Mouse (Mus musculus) embryonic stem cell, embryonic (primary cell): Measurements from ENCODE around the gene Pla2g10.

ENCODE experiments used
- CTCF ChIA-PET, 4 experiments: fragments of 300-600 bp in 2 of 4; fragments of 350-600 bp in 2 of 4; sonication (Branson Sonifier 250); formaldehyde crosslinking; loops; one replicate each; lab custom pipeline; 2022; ENCODE audit warnings: inconsistent platforms in 2 of 4; lab: Charles Lee
- POLR2A ChIA-PET, 4 experiments: fragments of 300-600 bp in 2 of 4; fragments of 350-600 bp in 2 of 4; sonication (Branson Sonifier 250); formaldehyde crosslinking; loops; one replicate each; lab custom pipeline; 2022; ENCODE audit warnings: antibody characterized with exemption in 4 of 4, inconsistent platforms in 1 of 4; lab: Charles Lee

Gene Pla2g10

GRCm38 (mm10) chr16:13748124-13748523, 17.3 kb upstream of the Pla2g10 start:
- CTCF ChIA-PET, result interaction anchor here (0.6 to 1.9 kb wide), 6 partner anchors 14 to 31 kb away, joined by 3 to 7 read pairs (median 4); no protein-coding TSS in a partner anchor
- POLR2A ChIA-PET, result interaction anchor here (0.5 to 5.6 kb wide), 34 partner anchors 9 to 415 kb away, joined by 3 to 95 read pairs (median 5); partner anchors contain the start of genes Rrn3 (in 3 of the 4), 3110001I22Rik (in 2 of the 4), Bfar (in 2 of the 4) and Ntan1 (in 1 of the 4)

GRCm38 (mm10) chr16:13747708-13748107, 16.9 kb upstream of the Pla2g10 start:
- CTCF ChIA-PET, result interaction anchor here (0.6 to 1.9 kb wide), 7 partner anchors 8 to 32 kb away, joined by 3 to 7 read pairs (median 3); no protein-coding TSS in a partner anchor
- POLR2A ChIA-PET, result interaction anchor here (0.5 to 5.6 kb wide), 25 partner anchors 8 to 376 kb away, joined by 3 to 95 read pairs (median 6); partner anchors contain the start of genes Rrn3 (in 3 of the 4), Ntan1 (in 1 of the 4) and Parn (in 1 of the 4)

GRCm38 (mm10) chr16:13740844-13741243, 10.1 kb upstream of the Pla2g10 start:
- CTCF ChIA-PET, result interaction anchor here in 1 of 4 experiments (0.9 kb wide), 1 partner anchor 64 kb away, joined by 3 read pairs; no protein-coding TSS in a partner anchor
- POLR2A ChIA-PET, result interaction anchor here in 3 of 4 experiments (0.6 to 5.9 kb wide), 11 partner anchors 8 to 69 kb away, joined by 3 to 51 read pairs (median 4); partner anchors contain the start of genes 3110001I22Rik (in 1 of the 3), Bfar (in 1 of the 3) and Rrn3 (in 1 of the 3)

DNA sequence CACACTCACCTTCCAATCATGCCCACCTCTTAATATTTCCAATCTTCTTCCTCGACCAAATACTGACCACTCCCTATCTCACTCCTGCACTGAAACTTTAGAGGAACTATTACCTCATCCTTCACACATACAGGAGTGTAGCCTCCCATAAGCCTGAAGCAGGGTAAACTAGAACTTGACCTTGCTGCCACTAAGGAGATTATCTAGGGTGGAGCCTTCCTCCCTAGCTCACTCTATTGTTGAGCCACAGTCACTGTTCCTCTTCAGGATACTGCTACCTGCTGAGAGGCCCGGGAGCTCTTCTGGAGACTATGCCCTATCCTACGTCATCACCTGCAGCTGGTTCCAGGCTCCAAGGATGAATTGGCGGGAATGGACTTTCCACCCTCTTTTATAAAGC, 8.3 kb upstream of the Pla2g10 start:
- ChIA-PET CTCF (interaction anchor here in 2 of 4 experiments (0.6 to 1.4 kb wide), 4 partner anchors 8 to 66 kb away, joined by 3 to 4 read pairs (median 3); no protein-coding TSS in a partner anchor), POLR2A (interaction anchor here (0.7 to 5.9 kb wide), 26 partner anchors 9 to 622 kb away, joined by 3 to 64 read pairs (median 6); partner anchors contain the start of genes 3110001I22Rik (in 1 of the 4), Abcc1 (in 1 of the 4), Bfar (in 1 of the 4) and Rrn3 (in 1 of the 4))

- ChIA-PET CTCF (interaction anchor here in 1 of 4 experiments (1.2 kb wide), 1 partner anchor 203 kb away, joined by 3 read pairs; no protein-coding TSS in a partner anchor), POLR2A (interaction anchor here in 3 of 4 experiments (0.7 to 5.4 kb wide), 10 partner anchors 10 to 230 kb away, joined by 3 to 64 read pairs (median 4); partner anchors contain the start of gene Rrn3 (in 1 of the 3))
Measured at GRCm38 (mm10) chr16:13735977-13736376, 5.2 kb upstream of the Pla2g10 start.

DNA sequence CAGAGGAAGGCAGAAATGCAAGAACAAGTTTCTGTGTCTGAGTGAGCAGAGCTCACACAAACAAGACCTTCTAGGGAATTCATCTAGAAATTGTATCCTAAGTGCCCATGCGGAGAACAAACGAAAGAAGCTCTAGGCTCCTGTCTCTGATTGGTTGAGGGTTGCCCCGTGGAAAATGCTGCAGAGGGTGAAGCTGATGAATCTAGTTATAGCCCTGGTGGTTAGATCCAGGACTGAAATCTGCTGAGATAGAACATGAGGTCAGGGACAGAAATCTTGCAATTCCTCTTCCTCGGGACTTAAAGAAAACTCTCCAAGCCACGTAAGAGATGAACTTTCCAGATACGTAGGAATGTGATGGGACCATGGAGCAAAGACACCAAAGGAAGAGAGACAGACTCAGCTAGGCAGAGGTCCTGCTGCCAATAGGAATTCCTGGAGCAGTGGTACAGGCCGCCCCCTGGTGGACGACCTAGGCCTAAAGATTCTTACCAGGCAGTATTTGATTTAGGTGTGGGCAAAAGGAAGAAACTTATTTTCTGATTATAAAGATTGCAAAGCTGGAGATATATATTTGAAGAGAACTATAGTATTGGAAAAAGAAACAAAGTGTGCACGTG, 2.8 kb upstream of the Pla2g10 start:
- ChIA-PET CTCF (interaction anchor here (0.5 to 2.7 kb wide), 50 partner anchors 9 to 615 kb away, joined by 3 to 21 read pairs (median 3); partner anchors contain the start of genes Rrn3 (in 2 of the 4), 3110001I22Rik (in 1 of the 4) and Bfar (in 1 of the 4)), POLR2A (interaction anchor here in 3 of 4 experiments (0.7 to 3.0 kb wide), 31 partner anchors 9 to 80 kb away, joined by 3 to 17 read pairs (median 5); partner anchors contain the start of genes Rrn3 (in 2 of the 3), 3110001I22Rik (in 1 of the 3) and Bfar (in 1 of the 3))

DNA sequence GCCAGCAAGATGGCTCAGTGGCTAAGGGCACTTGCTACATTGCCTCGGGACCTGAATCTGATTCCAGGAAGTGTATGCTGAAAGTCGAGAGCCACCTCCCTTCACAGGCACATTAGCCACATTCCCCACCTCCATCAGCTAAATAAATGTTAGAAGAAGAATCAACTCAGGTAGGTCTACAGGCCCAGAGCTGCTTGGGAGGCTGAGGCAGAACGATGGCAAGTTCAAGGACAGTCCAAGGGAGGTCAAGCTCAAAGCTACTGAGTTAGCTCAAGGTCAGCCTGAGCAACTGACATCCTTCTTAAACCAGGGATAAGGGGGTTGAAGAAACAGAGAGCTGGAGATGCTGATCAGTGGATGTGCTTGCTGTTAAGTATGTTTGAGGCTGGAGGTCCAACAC, 2.0 kb upstream of the Pla2g10 start:
- ChIA-PET CTCF (interaction anchor here (0.6 to 2.7 kb wide), 15 partner anchors 8 to 200 kb away, joined by 3 to 11 read pairs (median 3); no protein-coding TSS in a partner anchor), POLR2A (interaction anchor here in 3 of 4 experiments (0.6 to 3.0 kb wide), 23 partner anchors 9 to 76 kb away, joined by 3 to 17 read pairs (median 7); partner anchors contain the start of genes 3110001I22Rik (in 1 of the 3), Bfar (in 1 of the 3) and Rrn3 (in 1 of the 3))

DNA sequence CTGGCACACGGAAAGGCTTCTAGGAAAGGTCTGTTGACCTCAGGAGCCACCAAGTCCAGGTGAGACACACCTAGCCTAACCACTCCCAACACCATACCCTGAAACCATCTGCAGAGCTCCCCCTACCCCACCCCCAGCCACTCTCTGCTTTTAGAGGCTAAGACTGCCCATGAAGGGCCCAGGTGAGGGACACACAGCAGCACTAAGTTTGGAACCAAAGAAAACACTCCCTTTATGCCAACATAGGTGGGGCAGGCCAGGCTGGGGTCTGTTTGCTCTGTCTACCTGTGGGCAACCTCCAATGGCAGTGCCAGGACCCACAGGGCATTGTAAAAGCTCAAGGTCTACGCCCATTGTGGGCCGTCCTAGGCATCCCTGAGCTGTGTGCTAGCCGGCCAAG, 1.4 kb downstream of the Pla2g10 start:
- CTCF ChIA-PET, result interaction anchor here in 1 of 4 experiments (0.7 kb wide), 1 partner anchor 18 kb away, joined by 3 read pairs; no protein-coding TSS in a partner anchor
- POLR2A ChIA-PET, result interaction anchor here in 2 of 4 experiments (1.0 to 1.9 kb wide), 5 partner anchors 12 to 88 kb away, joined by 3 to 8 read pairs (median 3); partner anchors contain the start of gene Rrn3 (in 1 of the 2)

GRCm38 (mm10) chr16:13727811-13728335, 2.9 kb downstream of the Pla2g10 start:
- POLR2A ChIA-PET, result interaction anchor here in 3 of 4 experiments (0.6 to 2.8 kb wide), 18 partner anchors 12 to 78 kb away, joined by 3 to 14 read pairs (median 4); partner anchors contain the start of genes 3110001I22Rik (in 2 of the 3), Rrn3 (in 2 of the 3) and Bfar (in 1 of the 3)
- CTCF ChIA-PET, result interaction anchor here in 3 of 4 experiments (0.5 to 1.0 kb wide), 5 partner anchors 58 to 470 kb away, joined by 3 to 4 read pairs (median 3); no protein-coding TSS in a partner anchor

GRCm38 (mm10) chr16:13722937-13723336, 7.8 kb downstream of the Pla2g10 start:
- ChIA-PET CTCF (interaction anchor here in 3 of 4 experiments (0.7 to 2.0 kb wide), 4 partner anchors 10 to 82 kb away, joined by 3 to 5 read pairs (median 4); no protein-coding TSS in a partner anchor), POLR2A (interaction anchor here (0.5 to 3.7 kb wide), 16 partner anchors 9 to 96 kb away, joined by 3 to 16 read pairs (median 4); partner anchors contain the start of genes 3110001I22Rik (in 1 of the 4), Bfar (in 1 of the 4) and Ntan1 (in 1 of the 4))

DNA sequence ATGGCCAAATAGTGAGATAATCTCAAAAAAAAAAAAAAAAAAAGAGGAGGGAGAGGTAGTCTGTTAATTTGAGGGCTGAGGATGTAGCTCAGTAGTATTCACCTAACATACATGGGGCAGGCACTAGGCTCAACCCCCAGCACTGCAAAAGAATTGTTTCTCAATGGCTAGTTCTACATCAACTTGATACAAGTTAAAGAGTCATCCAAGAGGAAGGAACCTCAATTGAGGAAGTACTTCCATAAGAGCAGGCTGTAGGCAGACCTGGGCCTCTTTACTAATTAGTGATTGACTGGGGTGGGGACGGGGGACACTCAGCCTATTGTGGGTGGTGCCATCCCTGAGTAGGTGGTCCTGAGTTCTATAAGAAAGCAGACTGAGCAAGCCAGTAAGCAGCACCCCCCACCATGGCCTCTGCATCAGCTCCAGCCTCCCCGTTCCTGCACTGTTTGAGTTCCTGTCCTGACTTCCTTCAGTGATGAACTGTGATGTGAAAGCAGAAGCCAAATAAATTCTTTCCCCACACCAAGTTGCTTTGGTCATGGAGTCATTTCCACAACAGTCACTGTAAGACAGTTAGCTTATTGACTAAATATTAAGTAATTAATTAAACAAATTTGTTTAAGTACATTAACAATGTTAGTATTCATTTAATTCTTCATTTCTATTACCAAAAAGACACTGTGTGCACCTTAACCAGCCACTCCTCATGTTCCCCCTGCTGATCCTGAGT, 13.8 kb downstream of the Pla2g10 start:
- ChIA-PET CTCF (interaction anchor here in 2 of 4 experiments (0.6 to 1.6 kb wide), 2 partner anchors 8 to 18 kb away, joined by 4 to 5 read pairs; no protein-coding TSS in a partner anchor), POLR2A (interaction anchor here in 2 of 4 experiments (0.5 to 1.4 kb wide), 7 partner anchors 10 to 159 kb away, joined by 3 to 6 read pairs (median 4); partner anchors contain the start of gene Rrn3 (in 1 of the 2))

GRCm38 (mm10) chr16:13714910-13715309, 15.9 kb downstream of the Pla2g10 start:
- CTCF ChIA-PET, result interaction anchor here in 1 of 4 experiments (0.6 to 0.9 kb wide), 2 partner anchors 57 to 77 kb away, joined by 3 to 6 read pairs; no protein-coding TSS in a partner anchor
- POLR2A ChIA-PET, result interaction anchor here in 2 of 4 experiments (1.0 to 1.9 kb wide), 7 partner anchors 9 to 68 kb away, joined by 3 to 10 read pairs (median 4); no protein-coding TSS in a partner anchor

DNA sequence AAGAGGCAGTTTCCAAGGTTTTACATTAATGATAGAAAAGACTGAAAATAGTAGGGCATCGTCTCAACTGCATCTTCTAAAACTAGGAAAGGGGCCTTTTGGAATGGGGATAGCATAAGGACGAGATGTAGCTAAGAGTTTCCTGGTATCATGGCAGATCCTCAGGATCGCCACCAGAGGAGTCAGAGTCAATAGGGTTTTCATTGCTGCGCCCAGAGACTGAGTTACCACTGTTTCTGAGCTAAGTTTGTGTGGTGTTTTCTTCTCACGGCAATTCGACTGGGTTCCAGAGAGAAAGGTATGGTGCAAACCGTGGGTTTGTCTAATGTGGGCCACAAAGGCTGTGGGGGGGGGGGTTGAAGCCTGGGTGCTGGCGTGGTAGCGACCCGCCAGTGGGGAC, 26.1 kb downstream of the Pla2g10 start:
- ChIA-PET CTCF (interaction anchor here (0.6 to 3.0 kb wide), 17 partner anchors 18 to 600 kb away, joined by 3 to 13 read pairs (median 5); partner anchors contain the start of gene Pla2g10 (in 1 of the 4)), POLR2A (interaction anchor here (0.6 to 2.0 kb wide), 14 partner anchors 11 to 946 kb away, joined by 3 to 10 read pairs (median 4); partner anchors contain the start of genes Rrn3 (in 2 of the 4), 3110001I22Rik (in 1 of the 4) and Bfar (in 1 of the 4))

- ChIA-PET CTCF (no interaction called here), POLR2A (interaction anchor here in 1 of 4 experiments (0.7 to 1.6 kb wide), 2 partner anchors 14 to 23 kb away, joined by 3 read pairs; no protein-coding TSS in a partner anchor)
Measured at GRCm38 (mm10) chr16:13702184-13702583, 28.6 kb downstream of the Pla2g10 start.

DNA sequence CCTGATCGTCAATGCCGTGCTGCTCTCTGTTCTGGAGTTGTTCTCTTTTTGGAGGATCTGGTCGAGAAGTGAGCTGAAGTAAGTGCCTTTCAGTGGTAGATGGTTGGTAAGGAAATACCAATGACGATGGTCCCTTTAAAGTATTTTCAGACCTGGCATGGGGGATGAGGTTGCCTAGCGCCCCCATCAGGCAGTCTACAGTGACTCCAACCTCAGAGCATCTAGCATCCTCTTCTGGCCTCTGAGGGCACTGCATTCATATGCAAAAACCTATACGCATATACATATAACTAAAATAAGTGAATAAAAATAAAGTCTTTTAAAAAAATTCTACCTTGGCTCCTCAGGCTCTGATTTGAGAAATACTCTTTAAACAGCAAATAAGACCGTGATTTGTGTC, 31.8 kb downstream of the Pla2g10 start:
- CTCF ChIA-PET, result interaction anchor here in 3 of 4 experiments (0.5 to 1.5 kb wide), 8 partner anchors 9 to 301 kb away, joined by 3 to 4 read pairs (median 3); no protein-coding TSS in a partner anchor
- POLR2A ChIA-PET, result interaction anchor here in 2 of 4 experiments (0.8 to 2.1 kb wide), 5 partner anchors 19 to 81 kb away, joined by 3 to 5 read pairs (median 4); partner anchors contain the start of genes 3110001I22Rik (in 1 of the 2), Bfar (in 1 of the 2) and Rrn3 (in 1 of the 2)
